Mouse (Mus musculus): ENCODE measurements around the gene Khk. TPM values are rescaled to one million over a fixed set of nuclear protein-coding genes. Genes with fewer than 3 reads are reported as not detected.

The Khk gene
- total and polyA plus RNA-seq, 3 experiments = 20.2 to 43.4 (median 29.8) TPM

DNA sequence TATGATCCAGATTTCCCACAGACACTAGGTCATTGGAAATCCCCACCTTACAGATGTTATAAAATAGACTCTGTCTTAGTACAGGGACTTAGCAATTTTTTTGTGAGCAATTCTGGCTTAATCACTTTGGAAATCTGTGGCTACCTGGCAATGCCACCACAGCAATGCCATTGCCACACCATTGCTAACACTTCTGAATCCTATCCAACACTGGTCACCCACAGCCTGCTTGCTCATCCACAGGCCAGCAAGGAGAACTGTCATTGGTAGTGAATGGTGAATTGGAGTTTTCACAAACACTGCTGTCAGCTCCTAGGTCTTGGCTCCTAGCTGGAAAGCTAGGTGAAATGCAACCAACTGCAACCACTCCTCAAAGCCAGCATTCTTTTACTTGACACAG is 10.8 kb upstream of the Khk start:
- no peak for DNase-seq (ENCODE audit: low spot score)
- H3K4me3 ChIP-seq (ENCODE audit: low read depth, low read length) = no peak overlapping the region
- peaks cover 8% of the 10 kb centered on the region for H3K36me3 ChIP-seq (replicated peaks)
- peaks cover 56% of the 10 kb centered on the region for H3K4me1 ChIP-seq (ENCODE audit: insufficient read depth, low read depth, low read length)
- ATAC-seq (ENCODE audit: extremely low read depth, insufficient number of reproducible peaks, low FRiP score, poor library complexity, severe bottlenecking) = no peak
- H3K27me3 ChIP-seq (ENCODE audit: insufficient read depth, low read length) = peaks cover 51% of the 10 kb centered on the region
- no peak for TF ChIP-seq POLR2AphosphoS5 (IDR thresholded peaks at IDR 0.05; ENCODE audit: insufficient replicate concordance, low read depth, low read length)
- no peak for TF ChIP-seq GATA2 (IDR thresholded peaks at IDR 0.05; ENCODE audit: borderline replicate concordance, low read depth, low read length)
- no peak for TF ChIP-seq GATA1 (IDR thresholded peaks at IDR 0.05; ENCODE audit: borderline replicate concordance, low read length)
- TF ChIP-seq TAL1 (conservative IDR thresholded peaks at IDR 0.05; ENCODE audit: low read depth, low read length) = no peak
- no peaks in the 10 kb centered on the region for H3K9me3 ChIP-seq (replicated peaks)

DNA sequence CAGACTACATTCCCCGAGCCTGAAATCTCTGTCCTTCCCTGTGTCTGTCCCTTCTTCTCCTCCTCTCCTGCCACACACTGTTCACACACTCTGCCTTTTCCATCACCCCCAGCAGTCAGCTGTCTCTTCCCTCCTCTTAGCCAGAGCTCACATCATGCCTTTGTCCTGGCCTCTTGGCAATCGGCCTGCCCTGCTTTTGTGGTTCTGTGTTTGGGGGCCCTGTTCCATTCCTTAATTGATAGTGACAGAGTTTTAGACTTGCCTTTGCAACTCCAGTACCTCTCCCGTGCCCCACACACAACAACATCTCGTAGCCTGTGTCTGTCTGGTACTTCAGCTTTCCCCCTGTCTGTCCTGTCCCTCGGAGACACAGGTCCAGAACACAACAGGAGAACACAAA is 9.1 kb upstream of the Khk start:
- Histone ChIP-seq H3K4me1 (ENCODE audit: insufficient read depth, low read depth, low read length) (peaks cover 59% of the 10 kb centered on the region), H3K27me3 (ENCODE audit: insufficient read depth, low read length) (peaks cover 57% of the 10 kb centered on the region), H3K4me3 (ENCODE audit: low read depth, low read length) (no peak overlapping the region), H3K9me3 (replicated peaks) (no peaks in the 10 kb centered on the region), H3K36me3 (replicated peaks) (no peaks in the 10 kb centered on the region)
- DNase-seq (ENCODE audit: low spot score) (no peak), ATAC-seq (ENCODE audit: extremely low read depth, insufficient number of reproducible peaks, low FRiP score, poor library complexity, severe bottlenecking) (no peak)
- no peak for TF ChIP-seq GATA1 (IDR thresholded peaks at IDR 0.05; ENCODE audit: borderline replicate concordance, low read length)
- TF ChIP-seq GATA2 (IDR thresholded peaks at IDR 0.05; ENCODE audit: borderline replicate concordance, low read depth, low read length) = no peak
- no peak for TF ChIP-seq TAL1 (conservative IDR thresholded peaks at IDR 0.05; ENCODE audit: low read depth, low read length)
- no peak for TF ChIP-seq POLR2AphosphoS5 (IDR thresholded peaks at IDR 0.05; ENCODE audit: insufficient replicate concordance, low read depth, low read length)
- TF ChIP-seq CTCF (IDR thresholded peaks at IDR 0.05; ENCODE audit: low read depth, low read length) = no peak

DNA sequence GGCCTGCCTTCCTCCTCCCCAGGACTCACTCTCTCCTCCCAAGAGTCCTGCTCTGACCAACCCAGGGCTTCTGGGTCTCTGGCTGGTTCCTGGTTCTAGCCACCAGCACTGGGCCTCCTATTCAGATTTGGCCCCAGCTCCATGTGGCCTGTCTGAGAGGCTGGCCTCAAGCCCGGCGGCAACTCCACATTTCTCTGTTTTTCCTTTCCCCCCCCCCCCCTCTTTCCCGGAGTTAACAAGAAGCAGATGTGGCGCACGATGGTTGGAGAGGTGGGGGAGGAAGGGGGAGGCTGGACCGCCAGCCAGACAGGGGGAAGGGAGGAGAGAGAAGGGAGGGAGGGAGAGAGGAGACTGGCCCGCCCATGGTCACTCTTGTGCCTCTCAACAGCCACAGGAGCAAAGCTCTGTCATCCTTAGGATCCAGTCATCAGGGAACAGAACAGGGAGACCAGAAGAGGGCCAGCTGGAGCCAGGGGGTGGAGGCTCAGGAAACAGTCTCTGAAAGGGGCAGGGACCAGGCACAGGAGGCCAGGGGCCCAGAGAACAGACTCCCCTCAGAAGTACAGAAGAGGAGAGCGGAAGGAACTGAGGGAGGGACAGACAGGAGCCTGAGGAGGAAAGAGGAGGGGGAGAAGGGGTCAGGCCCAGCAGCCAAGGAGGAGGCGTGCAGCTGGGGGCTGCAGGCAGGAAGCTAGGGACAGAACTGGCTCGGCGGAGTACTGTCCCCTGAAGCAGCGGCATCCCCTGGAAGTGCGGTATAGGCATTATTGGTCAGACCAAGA is 8.0 kb upstream of the Khk start, which contains the start of gene Emilin1:
Emilin1 (plus strand) TSS at position 343 of the 782 bp plus-strand sequence.
- Histone ChIP-seq H3K9me3 (replicated peaks) (no peaks in the 10 kb centered on the region), H3K27me3 (ENCODE audit: insufficient read depth, low read length) (peaks cover 68% of the 10 kb centered on the region)

DNA sequence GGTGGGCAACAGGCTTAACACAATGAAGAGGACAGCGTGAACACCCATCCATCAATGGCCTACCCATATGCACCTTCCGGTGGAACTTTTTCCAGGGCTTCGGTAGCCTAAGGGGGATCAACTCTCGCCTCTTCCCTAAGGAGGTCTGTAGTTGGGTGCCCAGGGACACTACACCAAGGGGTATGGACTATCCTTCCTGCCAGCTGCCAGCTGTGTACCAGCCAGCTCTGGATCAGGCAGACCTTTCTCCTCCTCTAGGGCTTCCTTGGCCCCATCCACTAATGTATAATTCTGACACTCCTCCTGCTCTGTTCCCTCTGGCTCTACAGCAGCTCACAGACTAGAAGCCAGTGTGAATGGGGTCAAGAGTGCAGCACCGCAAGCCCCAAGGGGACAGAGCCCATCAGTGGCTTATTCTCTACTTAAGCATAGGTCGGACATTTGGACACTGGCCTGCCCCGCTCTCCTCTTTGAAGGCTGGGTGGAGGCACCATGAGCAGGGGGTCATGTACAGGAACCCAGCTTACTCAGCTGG is 7.1 kb upstream of the Khk start:
- ATAC-seq (ENCODE audit: extremely low read depth, insufficient number of reproducible peaks, low FRiP score, poor library complexity, severe bottlenecking) (no peak), DNase-seq (ENCODE audit: low spot score) (no peak)
- H3K9me3 ChIP-seq (replicated peaks) = no peaks in the 10 kb centered on the region
- no peak overlapping the region for H3K4me3 ChIP-seq (ENCODE audit: low read depth, low read length)
- peaks cover 74% of the 10 kb centered on the region for H3K27me3 ChIP-seq (ENCODE audit: insufficient read depth, low read length)
- no peak for TF ChIP-seq GATA1 (IDR thresholded peaks at IDR 0.05; ENCODE audit: borderline replicate concordance, low read length)
- TF ChIP-seq TAL1 (conservative IDR thresholded peaks at IDR 0.05; ENCODE audit: low read depth, low read length) = no peak
- no peak for TF ChIP-seq GATA2 (IDR thresholded peaks at IDR 0.05; ENCODE audit: borderline replicate concordance, low read depth, low read length)
- TF ChIP-seq CTCF (IDR thresholded peaks at IDR 0.05; ENCODE audit: low read depth, low read length) = no peak
- no peak for TF ChIP-seq POLR2AphosphoS5 (IDR thresholded peaks at IDR 0.05; ENCODE audit: insufficient replicate concordance, low read depth, low read length)
- peaks cover 53% of the 10 kb centered on the region for H3K4me1 ChIP-seq (ENCODE audit: insufficient read depth, low read depth, low read length)
- H3K36me3 ChIP-seq (replicated peaks) = no peaks in the 10 kb centered on the region

More for the DNA sequence above, 8.0 kb upstream of the Khk start, which contains the start of gene Emilin1:
- no peak for ATAC-seq (ENCODE audit: extremely low read depth, insufficient number of reproducible peaks, low FRiP score, poor library complexity, severe bottlenecking)
- Histone ChIP-seq H3K4me1 (ENCODE audit: insufficient read depth, low read depth, low read length) (peaks cover 52% of the 10 kb centered on the region), H3K4me3 (ENCODE audit: low read depth, low read length) (no peak within 1 kb of the TSS), H3K36me3 (replicated peaks) (no peaks in the 10 kb centered on the region)
- DNase-seq (ENCODE audit: low spot score) = no peak
- TF ChIP-seq GATA1 (IDR thresholded peaks at IDR 0.05; ENCODE audit: borderline replicate concordance, low read length) (no peak), GATA2 (IDR thresholded peaks at IDR 0.05; ENCODE audit: borderline replicate concordance, low read depth, low read length) (no peak), TAL1 (conservative IDR thresholded peaks at IDR 0.05; ENCODE audit: low read depth, low read length) (no peak), CTCF (IDR thresholded peaks at IDR 0.05; ENCODE audit: low read depth, low read length) (no peak), POLR2AphosphoS5 (IDR thresholded peaks at IDR 0.05; ENCODE audit: insufficient replicate concordance, low read depth, low read length) (no peak)

DNA sequence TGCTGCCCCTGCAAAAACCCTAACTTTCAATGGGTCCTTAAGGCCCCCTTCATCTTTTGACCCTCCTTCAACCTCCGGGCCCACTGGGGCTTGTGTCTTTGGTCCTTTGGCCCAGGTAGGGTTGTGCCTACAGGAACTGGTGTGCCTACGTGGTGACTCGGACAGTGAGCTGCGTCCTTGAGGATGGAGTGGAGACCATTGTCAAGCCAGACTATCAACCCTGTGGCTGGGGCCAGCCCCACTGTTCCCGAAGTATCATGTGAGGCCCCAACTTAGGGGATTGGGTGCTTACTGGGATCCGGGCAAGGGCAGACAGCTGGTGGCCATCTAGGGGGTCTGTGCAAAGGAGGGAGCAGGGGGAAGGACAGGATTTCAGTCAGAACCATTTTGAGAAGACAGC is 6.4 kb upstream of the Khk start:
- Histone ChIP-seq H3K36me3 (replicated peaks) (no peaks in the 10 kb centered on the region), H3K9me3 (replicated peaks) (no peaks in the 10 kb centered on the region), H3K27me3 (ENCODE audit: insufficient read depth, low read length) (peaks cover 79% of the 10 kb centered on the region), H3K4me3 (ENCODE audit: low read depth, low read length) (no peak overlapping the region), H3K4me1 (ENCODE audit: insufficient read depth, low read depth, low read length) (peaks cover 55% of the 10 kb centered on the region)
- DNase-seq (ENCODE audit: low spot score) (no peak), ATAC-seq (ENCODE audit: extremely low read depth, insufficient number of reproducible peaks, low FRiP score, poor library complexity, severe bottlenecking) (no peak)
- TF ChIP-seq TAL1 (conservative IDR thresholded peaks at IDR 0.05; ENCODE audit: low read depth, low read length) = no peak
- no peak for TF ChIP-seq CTCF (IDR thresholded peaks at IDR 0.05; ENCODE audit: low read depth, low read length)
- no peak for TF ChIP-seq GATA2 (IDR thresholded peaks at IDR 0.05; ENCODE audit: borderline replicate concordance, low read depth, low read length)
- no peak for TF ChIP-seq GATA1 (IDR thresholded peaks at IDR 0.05; ENCODE audit: borderline replicate concordance, low read length)
- no peak for TF ChIP-seq POLR2AphosphoS5 (IDR thresholded peaks at IDR 0.05; ENCODE audit: insufficient replicate concordance, low read depth, low read length)

DNA sequence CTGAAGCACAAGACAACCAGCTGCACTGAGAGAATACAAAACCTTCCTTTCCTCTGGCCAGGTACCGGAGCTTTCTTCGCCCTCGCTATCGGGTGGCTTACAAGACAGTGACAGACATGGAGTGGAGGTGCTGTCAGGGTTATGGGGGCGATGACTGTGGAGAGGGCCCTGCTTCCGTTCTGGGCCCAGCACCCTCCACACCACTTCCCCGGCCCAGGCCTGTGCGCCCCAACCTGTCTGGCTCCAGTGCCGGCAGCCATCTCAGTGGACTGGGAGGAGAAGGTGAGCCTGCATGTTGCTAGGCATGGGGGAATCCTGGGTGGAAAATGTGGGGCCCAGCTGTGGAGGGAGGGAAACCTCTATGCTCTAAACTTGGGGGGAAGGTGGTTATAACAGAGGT is 5.8 kb upstream of the Khk start:
- Histone ChIP-seq H3K4me3 (ENCODE audit: low read depth, low read length) (0 out of 2 replicates have a peak overlapping the region, but pooled peaks have one; percentile 33), H3K36me3 (replicated peaks) (no peaks in the 10 kb centered on the region), H3K27me3 (ENCODE audit: insufficient read depth, low read length) (peaks cover 82% of the 10 kb centered on the region), H3K9me3 (replicated peaks) (no peaks in the 10 kb centered on the region), H3K4me1 (ENCODE audit: insufficient read depth, low read depth, low read length) (peaks cover 58% of the 10 kb centered on the region)
- TF ChIP-seq CTCF (IDR thresholded peaks at IDR 0.05; ENCODE audit: low read depth, low read length) (no peak), POLR2AphosphoS5 (IDR thresholded peaks at IDR 0.05; ENCODE audit: insufficient replicate concordance, low read depth, low read length) (no peak), TAL1 (conservative IDR thresholded peaks at IDR 0.05; ENCODE audit: low read depth, low read length) (no peak), GATA2 (IDR thresholded peaks at IDR 0.05; ENCODE audit: borderline replicate concordance, low read depth, low read length) (no peak), GATA1 (IDR thresholded peaks at IDR 0.05; ENCODE audit: borderline replicate concordance, low read length) (no peak)
- DNase-seq (ENCODE audit: low spot score) (no peak), ATAC-seq (ENCODE audit: extremely low read depth, insufficient number of reproducible peaks, low FRiP score, poor library complexity, severe bottlenecking) (no peak)
